Mouse (Mus musculus) adrenal gland, postnatal 4 days (tissue): ENCODE measurements around the gene Armh3. TPM values are rescaled to one million over a fixed set of nuclear protein-coding genes. Genes with fewer than 3 reads are reported as not detected.
"Not testable (repeated sequence)": the region's sequence is repeated elsewhere in the genome, so short reads cannot be mapped to it uniquely, and the experiment has no call there.

Source experiments
- DNase-seq, 2 experiments: peaks; one replicate each; pipeline ENCODE4 v3.0.0; 2021 to 2022; ENCODE audit warnings: low spot score in 2 of 2, mixed read lengths in 2 of 2
- total RNA-seq, 2 experiments: library from RNA; stranded (reverse); gene quantifications; 2 replicates each; pipeline ENCODE4 v1.2.3; 2021

Armh3 gene
- total RNA-seq, 2 experiments from 2014 or later = 21.6 to 21.9 TPM

DNA sequence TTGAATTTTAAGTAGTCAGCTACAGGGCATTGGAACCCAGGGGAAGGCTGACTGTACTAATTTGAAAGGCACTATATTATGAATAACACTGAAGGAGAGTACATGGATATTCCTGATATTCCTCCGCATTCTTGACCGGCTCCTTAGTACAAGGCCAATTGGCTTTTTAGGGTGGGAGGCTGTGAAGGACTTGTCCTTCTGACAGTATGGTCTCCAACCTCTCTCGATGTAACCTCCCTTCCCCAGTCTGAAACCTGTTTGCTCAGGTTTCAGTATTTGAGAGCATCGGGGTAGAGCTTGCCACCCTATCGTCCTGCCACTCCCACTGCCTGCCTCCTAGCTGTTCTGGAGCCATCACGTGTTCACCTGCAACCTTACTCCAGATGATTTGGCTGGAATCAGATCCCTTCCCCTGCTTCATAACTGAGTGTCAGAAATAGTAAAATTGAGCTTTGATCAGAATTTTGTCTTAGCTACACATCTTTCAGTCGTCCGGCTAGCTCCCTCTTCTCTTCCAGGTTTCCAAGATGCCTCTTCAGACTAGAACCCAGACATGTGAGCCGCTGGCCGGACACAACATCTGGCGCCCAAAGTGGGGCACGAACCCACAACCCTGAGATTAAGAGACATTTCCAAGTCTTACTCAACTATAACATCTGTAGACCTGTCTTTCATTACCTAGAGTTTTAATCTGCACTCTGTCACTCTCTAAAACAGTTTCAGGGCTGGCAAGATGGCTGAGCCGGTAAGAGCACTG, 4.1 kb downstream of the Armh3 start:
- no peak for DNase-seq

DNA sequence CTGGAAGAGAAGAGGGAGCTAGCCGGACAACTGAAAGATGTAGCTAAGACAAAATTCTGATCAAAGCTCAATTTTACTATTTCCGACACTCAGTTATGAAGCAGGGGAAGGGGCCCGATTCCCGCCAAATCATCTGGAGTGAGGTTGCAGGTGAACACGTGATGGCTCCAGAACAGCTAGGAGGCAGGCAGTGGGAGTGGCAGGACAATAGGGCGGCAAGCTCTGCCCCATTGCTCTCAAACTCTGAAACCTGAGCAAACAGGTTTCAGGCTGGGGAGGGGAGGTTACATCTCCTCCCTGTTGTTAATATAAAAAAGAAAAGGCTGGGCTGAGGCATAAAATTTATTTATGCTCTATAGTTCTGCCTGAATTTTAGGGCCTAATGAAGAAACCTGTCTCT, 4.8 kb downstream of the Armh3 start:
- DNase-seq = not testable (repeated sequence)

GRCm38 (mm10) chr19:45991171-45991570, 7.1 kb downstream of the Armh3 start:
- no peak for DNase-seq

DNA sequence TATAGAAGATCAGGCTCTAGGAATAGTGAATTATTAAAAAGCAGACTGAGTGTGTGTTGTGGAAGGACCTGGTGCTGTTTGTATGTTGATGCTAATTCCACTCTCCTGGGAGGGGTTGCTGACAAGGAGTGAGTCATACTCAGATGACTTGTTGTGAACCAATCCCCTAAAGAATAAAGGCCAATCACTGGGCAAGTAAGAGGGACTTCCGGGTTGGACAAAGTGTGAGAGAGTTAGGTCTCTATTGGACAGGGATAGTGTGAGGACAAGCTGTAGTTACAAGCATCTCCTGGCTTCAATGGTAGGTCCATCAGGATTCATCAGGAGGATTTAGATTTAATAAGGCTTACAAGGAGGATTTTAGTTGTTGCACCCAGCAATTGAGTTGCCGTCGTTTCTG, 10.1 kb downstream of the Armh3 start:
- DNase-seq = no peak

GRCm38 (mm10) chr19:45984379-45984778, 13.9 kb downstream of the Armh3 start:
- DNase-seq = no peak

DNA sequence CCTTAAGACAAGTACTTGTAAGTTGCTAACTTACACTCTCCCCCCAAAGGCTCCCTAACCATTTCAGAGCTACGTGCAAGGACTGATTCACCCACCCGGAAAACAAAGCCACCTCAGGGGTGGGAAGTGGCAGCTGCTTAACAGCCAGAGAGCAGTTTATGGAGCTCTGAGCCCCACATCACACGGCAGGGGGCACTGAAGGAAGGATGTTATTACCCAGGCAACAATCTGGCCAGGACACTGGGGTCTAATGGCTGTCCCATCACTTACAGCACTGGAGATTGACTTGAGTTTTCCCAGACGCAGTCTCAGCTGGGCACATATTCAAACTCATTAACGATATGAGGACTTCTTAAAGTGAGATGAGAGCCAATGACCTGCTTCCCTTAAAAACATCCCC, 37.5 kb downstream of the Armh3 start:
- DNase-seq = no peak

GRCm38 (mm10) chr19:45956736-45957135, 41.6 kb downstream of the Armh3 start:
- no peak for DNase-seq

- no peak for DNase-seq
Observed at GRCm38 (mm10) chr19:45953286-45953685, 45.0 kb downstream of the Armh3 start.

DNA sequence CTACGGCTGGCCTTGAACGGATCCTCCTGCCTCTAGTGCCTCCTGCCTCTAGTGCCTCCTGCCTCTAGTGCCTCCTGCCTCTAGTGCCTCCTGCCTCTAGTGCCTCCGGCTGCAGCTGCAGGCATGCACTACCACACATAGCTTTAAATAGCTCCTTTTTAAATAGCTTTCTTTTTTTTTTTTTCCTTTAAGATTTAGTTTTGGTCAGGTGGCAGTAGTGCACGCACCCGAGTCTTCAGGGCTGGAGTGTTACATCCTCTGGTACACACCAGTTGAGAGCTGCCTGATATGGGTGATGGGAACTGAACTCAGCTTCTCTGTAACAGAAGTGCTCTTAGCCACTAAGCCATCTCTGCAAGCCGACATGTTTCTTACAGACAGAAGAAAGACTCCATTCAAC, 49.1 kb downstream of the Armh3 start:
- no peak for DNase-seq

DNA sequence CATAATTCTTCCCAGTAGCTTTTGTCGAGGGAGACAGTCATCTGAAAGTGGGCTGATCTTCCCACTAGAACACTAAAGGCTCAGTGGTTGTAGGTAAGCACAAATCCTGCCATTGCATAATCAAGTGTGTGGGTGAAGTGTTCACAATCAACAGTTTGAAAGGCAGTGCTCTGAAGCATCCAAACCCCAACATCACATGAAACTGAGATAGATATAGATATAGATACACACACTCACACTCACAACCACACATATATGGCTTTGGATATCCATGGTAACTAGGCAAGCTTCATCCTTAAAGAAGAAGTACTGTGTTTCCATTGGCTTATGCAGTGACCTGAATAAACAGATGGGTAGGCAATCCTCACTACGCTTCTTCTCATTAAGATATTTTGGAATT, 50.5 kb downstream of the Armh3 start:
- no peak for DNase-seq

DNA sequence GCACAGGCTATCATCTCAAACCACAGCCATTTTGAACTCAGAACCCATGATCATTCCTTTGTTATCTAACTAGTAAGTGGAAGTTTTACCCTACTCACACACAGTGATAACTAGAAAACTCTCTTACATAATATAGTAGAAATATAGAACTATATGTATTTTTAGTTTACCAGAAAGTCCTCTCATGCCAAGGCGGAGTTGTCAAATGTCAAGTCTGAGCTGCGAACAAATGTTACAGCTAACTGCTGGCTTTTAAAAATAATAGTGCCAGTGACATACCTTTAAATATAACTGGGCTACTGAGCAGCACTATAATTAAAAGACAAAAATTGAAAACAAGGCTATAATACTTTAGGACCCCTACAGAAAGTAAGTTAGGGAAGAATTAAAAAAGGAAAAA, 51.0 kb downstream of the Armh3 start:
- no peak for DNase-seq

DNA sequence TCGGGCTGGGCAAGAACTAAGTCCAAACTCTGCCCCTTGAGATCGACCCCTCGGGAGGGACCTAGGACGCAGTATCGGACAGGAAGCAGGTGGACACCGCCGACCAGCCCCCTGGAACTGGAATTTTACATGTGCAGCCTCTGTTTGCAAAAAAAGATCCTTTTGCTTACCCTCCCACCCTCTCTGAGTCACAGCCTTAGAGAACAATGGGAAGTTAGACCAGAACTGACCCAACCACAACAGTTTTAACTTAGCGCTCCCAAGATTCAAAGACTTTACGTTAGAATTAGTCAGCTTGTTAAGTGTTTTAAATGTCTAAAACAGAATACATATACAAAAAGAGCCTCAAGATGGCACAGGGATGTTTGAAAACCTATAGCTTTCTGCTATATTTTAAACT, 51.7 kb downstream of the Armh3 start:
- no peak for DNase-seq

- DNase-seq = no peak
Observed at GRCm38 (mm10) chr19:45945986-45946385, 52.3 kb downstream of the Armh3 start.

- DNase-seq = no peak
Observed at GRCm38 (mm10) chr19:45943758-45944157, 54.5 kb downstream of the Armh3 start.

- DNase-seq = no peak
Observed at GRCm38 (mm10) chr19:45938064-45938463, 60.2 kb downstream of the Armh3 start.

DNA sequence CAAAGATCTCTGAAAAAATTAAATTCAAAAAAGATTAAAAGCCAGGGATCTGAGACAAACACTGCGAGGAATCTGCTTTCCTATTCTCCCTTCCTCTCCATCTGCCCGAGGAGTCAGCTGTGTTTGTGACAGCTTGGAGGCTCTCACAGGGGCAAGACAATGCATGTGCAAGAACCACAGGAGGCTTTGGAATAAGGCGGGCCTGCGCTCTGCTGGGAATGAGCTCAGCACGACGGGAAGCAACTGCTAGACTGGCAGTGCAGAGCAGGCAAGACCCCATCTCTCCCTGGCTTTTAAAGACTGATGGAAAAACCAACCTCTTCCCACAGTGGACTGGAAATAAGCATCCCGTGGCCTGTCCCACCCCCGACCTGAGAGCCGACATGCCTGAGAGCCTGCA, 60.8 kb downstream of the Armh3 start:
- no peak for DNase-seq

DNA sequence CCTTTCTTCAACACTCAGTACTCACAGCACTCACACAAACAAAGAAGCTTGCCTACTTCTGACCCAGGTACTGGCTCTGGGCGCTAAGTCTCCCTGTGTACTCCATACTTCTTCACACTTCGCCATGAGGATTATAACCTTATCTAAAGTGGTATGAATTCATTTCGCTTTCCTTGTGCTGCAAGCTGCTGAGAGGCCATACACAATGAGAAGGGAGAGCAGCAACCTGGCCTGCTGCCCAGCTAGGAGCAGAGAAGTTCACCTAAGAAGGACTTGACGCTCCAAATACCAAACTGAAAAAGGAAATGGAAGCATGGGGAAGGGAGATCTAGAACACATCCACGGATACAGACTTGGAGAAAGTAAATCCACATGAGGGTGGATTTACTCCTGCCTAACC, 71.1 kb downstream of the Armh3 start:
- DNase-seq = no peak

DNA sequence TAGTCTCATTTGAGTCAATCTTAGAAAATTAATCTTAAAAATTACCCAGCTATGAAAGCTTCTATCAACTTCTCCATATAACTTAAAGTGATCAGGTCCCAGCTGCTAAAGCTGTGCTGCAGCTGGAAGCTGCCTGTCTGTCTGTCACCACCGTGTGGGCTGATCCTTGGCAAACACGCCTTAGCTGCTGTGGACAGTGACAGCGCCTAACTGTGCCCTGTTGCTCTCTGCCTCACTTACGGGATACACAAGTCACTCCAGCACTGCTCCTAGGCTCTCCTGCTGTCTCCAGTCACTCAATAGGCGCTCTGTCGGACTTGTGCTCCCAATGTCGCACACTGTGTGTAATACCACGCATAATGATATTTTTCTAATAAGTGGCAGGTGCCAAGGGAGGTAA, 71.9 kb downstream of the Armh3 start:
- DNase-seq = no peak

DNA sequence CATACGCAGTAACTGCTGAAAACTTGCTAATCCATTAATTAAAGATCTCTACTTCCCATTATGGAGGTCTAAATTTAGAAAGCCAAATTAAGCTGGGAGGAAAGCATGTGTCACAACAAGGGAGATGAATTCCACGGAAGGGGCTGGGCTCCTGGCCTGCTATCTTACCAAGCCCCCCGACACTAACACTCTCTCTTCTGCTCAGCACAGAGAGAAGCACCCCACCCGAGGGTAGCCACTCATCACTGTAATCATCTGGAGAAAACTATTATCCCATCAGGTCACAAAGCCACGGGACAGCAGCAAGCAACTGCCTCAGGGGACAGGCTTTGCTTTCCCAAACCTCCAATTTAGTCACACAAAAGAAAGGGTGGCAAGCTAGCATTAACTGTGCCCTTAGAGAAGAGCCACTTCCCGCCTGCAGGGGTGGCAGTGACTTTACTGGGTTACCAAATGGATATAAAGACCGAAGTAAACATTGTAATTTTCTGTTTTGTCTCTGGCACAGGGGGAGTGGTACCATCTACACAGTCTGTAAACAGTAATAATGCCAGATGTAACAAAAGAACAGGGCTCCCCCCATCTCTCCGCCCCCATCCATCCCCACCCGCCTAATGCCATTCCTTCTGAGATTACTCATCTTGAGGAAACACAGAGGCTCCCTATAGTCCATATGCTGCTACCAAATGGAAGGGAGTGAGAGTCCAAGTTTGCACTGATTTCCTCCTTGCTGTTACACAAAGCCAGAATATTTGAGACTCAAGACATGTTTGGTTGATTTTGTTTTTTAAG, 77.8 kb downstream of the Armh3 start:
- DNase-seq = no peak

GRCm38 (mm10) chr19:45918406-45918805, 79.9 kb downstream of the Armh3 start:
- DNase-seq = no peak

DNA sequence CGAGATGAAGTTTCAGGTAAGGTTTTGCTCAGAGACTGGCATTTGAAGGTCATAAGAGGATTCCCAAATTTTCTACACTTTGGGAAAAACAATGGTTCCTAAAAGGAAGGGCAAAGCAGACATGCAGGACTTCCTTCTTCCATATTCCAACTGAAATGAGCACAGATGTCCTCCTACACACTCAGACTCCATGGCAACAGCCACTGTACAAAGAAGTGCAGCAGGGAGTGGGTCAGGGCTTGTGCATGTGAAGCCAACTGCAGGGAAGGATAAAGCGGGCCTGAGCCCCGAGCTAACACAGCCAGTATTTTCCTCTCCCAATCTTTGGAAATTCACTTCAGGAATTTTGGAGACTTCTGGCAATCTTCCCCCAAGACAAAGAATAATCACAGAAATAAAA, 80.4 kb downstream of the Armh3 start:
- no peak for DNase-seq

DNA sequence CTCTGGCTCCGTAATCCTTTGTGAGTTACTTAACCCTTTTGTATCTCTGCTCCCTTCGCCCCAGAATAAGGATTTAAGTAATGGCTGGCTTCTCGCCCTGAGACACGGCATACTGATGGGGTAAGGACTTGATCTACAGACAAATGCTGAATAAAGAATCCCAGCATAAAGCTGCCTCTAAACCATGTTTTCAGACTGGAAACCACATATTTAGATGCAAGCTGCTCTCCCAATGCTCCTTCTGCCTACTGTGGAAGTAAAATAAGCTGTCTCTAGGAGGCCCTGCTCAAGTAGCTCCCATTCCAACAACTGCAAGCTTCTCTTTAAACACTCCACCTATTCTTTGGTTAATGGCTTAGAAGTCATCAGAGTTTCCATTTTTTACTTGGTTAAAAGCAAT, 81.8 kb downstream of the Armh3 start:
- DNase-seq = no peak

DNA sequence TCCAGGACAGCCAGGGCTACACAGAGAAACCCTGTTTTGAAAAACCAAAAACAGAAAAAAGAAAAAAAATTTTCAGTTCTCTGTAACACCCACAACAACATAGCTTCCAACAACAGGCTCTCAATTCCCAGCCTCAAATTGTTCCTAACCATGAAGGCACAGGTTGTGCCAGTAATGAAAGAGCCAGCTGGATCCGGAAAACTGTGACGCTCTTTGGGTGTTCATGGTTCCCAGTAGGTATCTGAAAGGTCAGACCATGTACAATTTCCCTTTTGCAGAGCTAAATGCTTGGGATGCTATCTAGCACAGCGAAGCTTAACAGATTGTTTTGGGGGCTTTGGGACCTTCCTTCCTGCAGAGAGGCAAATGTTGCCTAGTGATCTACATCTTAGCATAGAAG, 82.3 kb downstream of the Armh3 start:
- DNase-seq = no peak
